Mouse (Mus musculus) hindlimb bud, embryonic 11.5 days (tissue): ENCODE results near the gene 4930562C15Rik.
"Not testable (repeated sequence)": the region's sequence is repeated elsewhere in the genome, so short reads cannot be mapped to it uniquely, and the experiment has no call there.

Experiments used
- DNase-seq: peaks from one replicate; pipeline ENCODE4 v3.0.0-alpha.2; 2012; ENCODE audit warnings: low read depth, low spot score; ENCODE audit errors: extremely low spot score

Gene 4930562C15Rik

GRCm38 (mm10) chr16:4835191-4835590 lies at the start of gene 4930562C15Rik:
Gene 4930562C15Rik (plus strand): TSS chr16:4835416.
- DNase-seq, result no peak

DNA sequence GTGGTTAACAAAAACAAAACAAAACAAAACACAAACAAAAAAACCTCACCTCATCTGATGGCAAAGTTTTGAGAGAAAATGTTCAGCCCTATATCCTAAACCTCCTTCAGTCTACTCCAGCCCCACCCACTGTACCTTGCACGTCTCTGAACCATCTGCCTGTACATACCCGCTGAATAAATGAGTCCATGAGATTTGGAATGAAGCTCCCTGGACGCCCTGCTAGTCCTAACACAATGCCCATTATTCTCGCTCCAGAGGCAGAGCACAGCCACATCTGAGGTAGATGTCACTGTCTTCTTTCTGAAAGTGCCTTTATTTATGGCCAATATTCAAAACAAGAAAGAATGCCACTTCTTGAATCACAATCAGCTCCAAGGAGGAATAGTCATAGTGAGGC lies 49.5 kb upstream of the 4930562C15Rik start:
- no peak for DNase-seq

DNA sequence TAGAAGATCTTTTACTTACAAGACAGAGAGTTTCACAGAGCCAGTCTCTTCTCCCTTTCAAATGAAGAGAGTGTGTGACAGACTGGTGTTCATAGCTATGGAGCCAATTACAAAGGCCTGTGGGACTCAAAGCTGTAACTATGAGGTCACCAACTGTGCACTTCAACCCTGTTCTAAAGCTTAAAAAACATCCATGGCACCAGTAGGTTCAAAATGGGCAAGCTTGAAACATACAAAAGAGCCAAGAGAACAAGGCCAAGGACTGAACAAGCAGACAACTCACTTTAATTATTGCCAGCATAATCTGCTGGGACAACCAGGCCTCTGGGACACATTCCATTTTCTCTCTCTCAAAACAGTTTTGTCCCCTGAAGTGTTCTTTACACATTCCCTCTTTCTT lies 47.0 kb upstream of the 4930562C15Rik start:
- no peak for DNase-seq

GRCm38 (mm10) chr16:4789311-4789768 lies 45.9 kb upstream of the 4930562C15Rik start:
- DNase-seq, result peak; percentile 3

DNA sequence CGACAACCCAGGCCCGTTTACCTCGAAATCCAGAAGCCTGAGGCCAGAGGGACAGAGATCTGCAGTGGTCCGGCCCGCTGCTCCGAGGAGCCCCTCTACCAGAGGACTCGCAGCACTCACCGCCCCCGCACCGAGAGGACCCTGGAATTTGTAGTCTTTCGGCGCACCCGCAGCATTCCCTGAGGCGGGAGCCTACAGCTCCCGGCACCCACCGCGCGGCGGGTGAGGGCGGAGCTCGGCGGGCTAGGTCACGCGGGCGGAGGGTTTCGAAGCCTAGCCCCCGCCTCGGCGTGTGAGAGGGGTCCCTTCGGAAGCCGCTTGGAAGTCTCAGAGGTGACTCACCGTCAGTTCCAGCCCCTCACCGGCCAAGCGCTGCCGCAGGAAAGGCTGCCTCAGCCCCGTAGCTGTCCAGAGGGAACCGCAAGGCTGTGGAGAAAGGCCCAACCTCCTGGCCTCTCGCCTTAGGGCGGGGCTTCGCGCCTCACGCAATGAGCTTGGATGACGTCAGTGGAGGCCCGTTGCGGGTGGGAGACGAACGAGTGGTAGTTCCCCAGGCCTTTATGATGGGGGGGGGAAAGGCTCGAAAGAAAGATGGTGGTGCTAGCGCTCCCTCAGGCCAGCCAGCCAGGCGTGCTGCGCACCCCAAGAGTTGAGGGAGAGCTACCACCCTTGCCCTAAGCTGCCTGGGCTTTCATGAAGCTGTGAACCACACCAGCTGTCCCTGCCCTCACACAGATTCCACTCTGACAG lies 45.2 kb upstream of the 4930562C15Rik start, which contains the start of gene Cdip1:
Gene Cdip1 (minus strand): TSS at position 483 of the 750 bp plus-strand sequence.
- peak; percentile 74 for DNase-seq

- no peak for DNase-seq
Observed at GRCm38 (mm10) chr16:4791332-4791731, 43.9 kb upstream of the 4930562C15Rik start.

DNA sequence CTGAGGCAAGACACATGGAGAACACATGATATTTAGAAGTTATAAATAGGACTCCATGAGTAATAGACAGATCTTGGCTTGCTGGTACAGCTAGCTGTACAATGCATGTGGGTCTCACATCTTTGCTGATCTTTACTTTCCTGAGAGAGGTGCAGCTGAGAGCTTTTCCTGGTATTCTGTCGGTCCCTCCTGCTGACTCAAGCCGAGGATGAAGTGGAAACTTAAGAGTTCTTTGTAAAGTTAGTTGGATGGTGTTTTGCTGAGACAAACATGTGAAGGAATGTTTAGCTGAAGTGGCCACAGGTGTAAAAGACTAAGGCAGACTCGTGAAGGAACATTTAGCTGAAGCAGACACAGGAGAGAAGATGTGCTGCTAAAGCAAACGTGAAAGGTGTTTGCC lies 38.6 kb upstream of the 4930562C15Rik start:
- no peak for DNase-seq

DNA sequence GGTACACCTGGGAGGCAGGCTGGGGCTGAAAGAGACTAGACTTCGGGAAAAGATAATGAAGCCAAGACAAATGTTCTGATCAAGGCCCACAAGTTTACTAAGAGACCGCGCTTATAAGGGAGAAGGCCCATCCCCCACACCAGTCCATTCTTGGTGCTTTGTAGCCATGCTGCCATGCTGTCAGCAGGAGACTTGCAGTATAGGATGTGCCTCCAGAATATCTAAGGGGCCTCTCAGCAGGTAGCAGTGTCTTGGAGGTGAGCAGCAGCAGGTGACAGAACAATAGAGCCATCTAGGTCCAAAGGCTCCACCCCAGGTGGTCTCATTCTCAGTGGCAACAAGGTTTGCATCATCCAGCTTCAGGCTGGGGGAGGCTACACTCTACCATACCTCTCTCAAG lies 16.9 kb upstream of the 4930562C15Rik start:
- no peak for DNase-seq

- not testable (repeated sequence) for DNase-seq
Observed at GRCm38 (mm10) chr16:4824466-4824865, 10.8 kb upstream of the 4930562C15Rik start.

- DNase-seq, result no peak
Observed at GRCm38 (mm10) chr16:4827639-4828038, 7.6 kb upstream of the 4930562C15Rik start.

DNA sequence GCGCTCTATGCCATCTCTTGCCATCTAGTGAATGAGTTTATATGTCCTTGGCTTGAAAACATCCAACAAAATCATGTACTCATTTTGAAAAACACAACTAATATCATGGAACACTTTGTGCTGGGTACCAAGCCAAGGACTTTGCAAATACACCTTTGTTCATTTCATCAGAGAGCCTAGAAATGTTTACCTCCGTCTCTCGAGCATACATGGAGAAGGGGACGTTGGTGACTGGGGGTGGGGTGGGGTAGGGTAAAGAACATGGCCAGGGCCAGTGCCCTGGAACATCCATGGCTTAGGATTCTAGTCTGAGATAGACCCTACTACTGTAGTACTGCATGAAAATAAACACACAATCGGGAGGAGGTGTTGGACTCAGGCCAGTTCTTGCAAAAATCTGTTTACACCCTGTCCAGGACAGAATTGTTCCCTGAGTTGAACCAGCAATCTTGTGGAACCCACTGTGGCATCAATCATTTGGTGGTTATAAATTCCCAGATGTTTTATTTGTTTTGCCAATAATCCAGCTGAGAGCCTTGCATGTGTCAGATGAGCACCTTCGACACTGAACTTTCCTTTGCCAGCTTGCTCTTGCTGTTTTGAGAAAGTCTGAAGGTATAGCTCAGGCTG lies 5.8 kb upstream of the 4930562C15Rik start:
- no peak for DNase-seq

DNA sequence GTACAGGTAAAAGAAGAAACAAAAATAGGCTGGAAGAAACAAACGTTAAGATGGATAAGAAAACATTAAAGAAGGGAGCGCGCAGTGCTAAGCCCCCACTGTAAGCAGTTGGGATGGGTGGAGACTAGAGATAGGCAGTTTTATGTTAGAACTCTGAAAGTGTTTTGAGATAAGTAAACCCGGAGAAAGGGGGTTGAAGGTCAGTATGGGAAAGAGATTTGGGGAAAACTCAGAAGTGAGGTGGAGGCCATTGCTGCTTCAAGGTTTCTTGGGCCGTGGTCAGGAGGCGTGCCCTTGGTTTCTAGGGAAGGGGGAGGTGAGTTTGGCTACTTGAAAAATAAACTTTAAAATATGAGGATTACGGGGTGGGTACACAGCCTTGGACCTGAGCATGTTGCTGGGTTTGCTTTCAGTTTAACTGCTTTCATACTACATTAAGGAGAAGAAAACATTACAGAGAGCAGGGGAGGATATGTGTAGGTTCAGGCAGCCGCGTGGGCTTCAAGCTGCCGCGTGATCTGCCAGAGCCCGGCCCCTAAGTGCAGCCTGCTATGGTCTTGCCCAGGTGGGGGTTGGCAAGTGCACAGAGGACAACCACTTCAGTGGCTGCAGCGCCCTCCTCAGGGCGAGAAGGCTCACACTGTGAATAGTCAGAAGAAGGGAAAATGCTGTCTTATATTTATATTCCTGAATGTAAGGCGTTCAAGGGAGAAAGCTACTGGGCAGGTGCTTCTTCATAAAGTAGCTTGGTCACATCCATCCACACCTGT lies 3.4 kb upstream of the 4930562C15Rik start:
- DNase-seq, result no peak

- DNase-seq, result no peak
Observed at GRCm38 (mm10) chr16:4833858-4834257, 1.4 kb upstream of the 4930562C15Rik start.

DNA sequence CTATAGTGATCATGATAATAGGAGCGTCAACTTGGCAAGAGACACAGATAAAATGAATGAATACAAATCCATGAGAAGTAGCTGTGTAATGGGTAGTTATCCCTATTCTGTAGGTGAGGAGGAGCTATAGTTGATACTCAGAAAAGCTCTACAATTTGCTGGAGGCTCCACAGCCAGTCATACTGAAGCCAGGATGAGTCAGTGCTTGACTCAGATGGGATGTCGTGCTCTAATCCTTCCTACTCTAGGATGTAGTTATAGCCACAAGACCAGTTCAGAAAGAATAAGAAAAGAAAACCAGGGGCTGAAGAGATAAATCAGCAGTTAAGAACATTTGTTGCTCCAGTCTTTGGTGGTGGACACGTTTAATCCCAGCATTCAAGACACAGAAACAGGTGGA lies 2.4 kb downstream of the 4930562C15Rik start:
- DNase-seq, result no peak

GRCm38 (mm10) chr16:4839552-4839951 lies 4.3 kb downstream of the 4930562C15Rik start:
- DNase-seq, result no peak

DNA sequence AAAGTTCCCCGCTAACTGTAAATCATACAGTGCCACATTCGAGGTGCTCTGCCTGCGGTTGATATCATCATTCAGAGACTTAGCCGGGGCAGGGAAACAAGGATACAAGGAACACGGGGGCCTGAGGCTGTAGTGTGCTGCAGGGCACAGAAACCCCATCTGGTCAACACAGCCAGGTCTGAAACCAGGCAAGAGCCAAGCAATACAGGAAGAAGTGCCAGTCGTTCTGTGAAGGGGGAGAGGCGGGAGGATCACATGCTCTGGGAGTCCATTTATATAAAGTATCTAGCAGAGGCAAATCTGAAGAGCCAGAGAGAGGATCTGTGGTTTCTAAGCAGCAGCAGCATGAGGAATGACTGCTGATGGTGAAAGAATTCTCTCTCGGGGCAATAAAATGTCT lies 5.0 kb downstream of the 4930562C15Rik start:
- no peak for DNase-seq

DNA sequence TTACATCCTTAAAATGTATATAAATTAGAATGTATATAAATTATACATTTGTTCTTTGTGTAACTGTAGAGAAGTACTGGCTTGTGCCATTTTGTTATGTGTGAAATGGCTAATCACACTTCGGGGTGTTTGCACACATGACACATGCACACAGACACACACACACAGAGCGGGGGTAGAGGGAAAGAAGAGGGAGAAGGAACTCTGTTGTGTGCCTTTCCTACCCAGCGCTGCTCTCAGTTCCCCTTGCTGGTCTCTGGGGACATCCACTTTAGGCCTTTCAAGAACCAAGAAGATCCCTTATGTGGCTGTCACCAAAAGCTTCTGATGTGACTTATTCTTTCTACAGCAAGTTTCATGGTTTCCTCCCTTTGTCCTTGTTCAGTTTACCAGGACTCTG lies 11.8 kb downstream of the 4930562C15Rik start:
- no peak for DNase-seq

DNA sequence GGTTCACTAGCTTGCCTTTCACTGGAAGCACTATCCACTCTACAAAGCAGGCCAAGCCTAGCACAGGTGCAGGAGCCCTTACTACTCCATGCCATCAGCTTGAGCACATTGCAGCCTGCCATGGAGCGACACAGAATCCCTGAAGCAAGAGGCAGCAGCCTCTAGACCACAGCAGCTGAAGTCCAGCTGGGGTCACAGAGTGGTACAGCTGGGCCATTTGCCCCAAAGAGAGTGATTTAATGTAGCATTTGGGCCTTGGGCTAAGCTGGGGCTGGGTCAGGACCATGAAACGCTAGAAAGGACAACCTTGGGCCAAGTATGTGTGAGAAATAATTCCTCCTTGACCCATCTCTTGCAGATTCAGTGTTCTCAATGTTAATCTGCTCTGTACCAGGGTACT lies 12.9 kb downstream of the 4930562C15Rik start:
- DNase-seq, result no peak

GRCm38 (mm10) chr16:4850361-4850760 lies 15.1 kb downstream of the 4930562C15Rik start:
- no peak for DNase-seq

DNA sequence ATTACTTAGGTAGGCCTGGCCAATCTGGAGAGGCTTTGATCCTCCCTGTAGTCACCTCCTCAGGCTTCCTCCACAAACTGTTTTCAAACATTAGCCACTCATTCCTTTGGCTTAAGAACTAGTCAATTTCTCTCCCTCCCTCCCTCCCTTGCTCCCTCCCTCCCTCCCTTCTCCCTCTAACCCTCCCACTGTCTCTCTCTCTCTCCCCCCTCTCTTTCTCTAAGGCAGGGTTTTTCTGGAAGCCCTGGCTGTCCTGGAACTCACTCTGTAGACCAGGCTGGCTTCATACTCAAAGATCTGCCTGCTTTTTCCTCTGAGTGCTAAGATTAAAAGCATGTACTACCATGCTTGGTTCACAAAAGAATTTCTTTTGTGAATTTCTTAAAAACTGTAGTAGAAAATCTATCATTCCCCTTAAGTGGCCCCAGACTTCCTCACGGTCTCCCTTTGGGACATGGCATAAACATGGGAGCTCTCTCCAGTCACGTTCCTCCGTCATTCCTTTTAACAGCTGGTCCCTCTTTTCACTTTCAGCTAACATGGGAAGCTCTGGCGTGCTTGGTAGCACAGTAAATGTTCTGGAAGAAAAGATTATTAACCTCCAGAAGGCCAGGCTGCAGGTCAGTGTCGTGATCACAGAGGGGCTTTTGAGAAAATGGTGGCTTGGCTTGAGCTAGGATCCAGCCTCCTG lies 15.9 kb downstream of the 4930562C15Rik start:
- DNase-seq, result no peak

- DNase-seq, result no peak
Observed at GRCm38 (mm10) chr16:4855046-4855650, 19.9 kb downstream of the 4930562C15Rik start.
